Mouse (Mus musculus): ENCODE data around the gene Gabra6. TPM values are rescaled to one million over a fixed set of nuclear protein-coding genes. Genes with fewer than 3 reads are reported as not detected.

Gene Gabra6
- total RNA-seq (2014; fragmentation: Nextera tagmentation) (not detected in 2 replicates), total RNA-seq (2017) (not detected in 2 replicates)

GRCm38 (mm10) chr11:42320882-42321281 is at the start of gene Gabra6:
Gene Gabra6 (minus strand): TSS chr11:42321072.
- ATAC-seq (replicated peaks; ENCODE audit: poor library complexity, severe bottlenecking) = no peak

GRCm38 (mm10) chr11:42365544-42365943 is 44.7 kb upstream of the Gabra6 start:
- ATAC-seq (replicated peaks; ENCODE audit: poor library complexity, severe bottlenecking) = no peak

DNA sequence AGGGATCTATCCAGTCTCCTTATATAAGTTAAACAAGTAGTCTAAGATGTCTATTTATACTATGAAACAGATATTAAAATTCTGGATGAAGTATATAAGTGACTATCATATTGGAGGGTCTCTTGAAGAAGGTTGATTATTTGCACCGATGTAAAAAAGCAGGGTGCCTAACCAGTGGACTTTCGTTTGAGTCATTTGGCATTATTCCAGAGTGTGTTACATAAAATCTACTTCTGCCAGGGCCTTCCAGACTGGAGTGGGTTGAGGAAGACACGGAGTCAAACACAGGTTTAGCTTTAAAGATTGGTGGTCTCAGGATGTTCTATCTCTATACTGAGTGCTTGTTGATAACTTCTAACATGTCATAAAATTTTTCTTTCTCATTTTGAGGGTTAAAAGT is 11.2 kb upstream of the Gabra6 start:
- no peak for ATAC-seq (replicated peaks; ENCODE audit: poor library complexity, severe bottlenecking)

- ATAC-seq (replicated peaks; ENCODE audit: poor library complexity, severe bottlenecking) = no peak
These were observed 5.4 kb upstream of the Gabra6 start for GRCm38 (mm10) chr11:42326262-42326661.

DNA sequence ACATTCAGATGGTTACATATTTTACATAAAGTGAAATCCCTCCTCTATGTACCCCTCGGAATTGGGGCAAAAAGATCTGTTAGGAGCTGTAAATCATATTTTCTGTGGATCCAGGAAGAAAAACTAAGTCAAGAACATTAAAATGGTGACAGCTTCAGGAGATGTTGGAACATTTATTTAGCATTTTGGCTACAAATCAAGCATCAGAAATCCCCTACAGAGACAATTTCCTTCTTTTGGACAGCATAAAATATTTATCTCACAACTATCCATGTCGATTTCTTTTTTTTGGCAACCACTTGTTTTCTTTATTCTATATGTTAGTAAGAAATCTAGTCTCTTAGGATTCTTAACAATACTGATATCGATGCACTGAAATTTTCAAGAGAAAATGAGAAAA is 688 bp upstream of the Gabra6 start:
- ATAC-seq (replicated peaks; ENCODE audit: poor library complexity, severe bottlenecking) = no peak

GRCm38 (mm10) chr11:42319521-42319920 is 1.4 kb downstream of the Gabra6 start:
- ATAC-seq (replicated peaks; ENCODE audit: poor library complexity, severe bottlenecking) = no peak

- ATAC-seq (replicated peaks; ENCODE audit: poor library complexity, severe bottlenecking) = no peak
These were observed 1.8 kb downstream of the Gabra6 start for GRCm38 (mm10) chr11:42319101-42319500.

- no peak for ATAC-seq (replicated peaks; ENCODE audit: poor library complexity, severe bottlenecking)
These were observed 2.9 kb downstream of the Gabra6 start for GRCm38 (mm10) chr11:42317985-42318384.

- ATAC-seq (replicated peaks; ENCODE audit: poor library complexity, severe bottlenecking) = no peak
These were observed 6.0 kb downstream of the Gabra6 start for GRCm38 (mm10) chr11:42314850-42315249.

DNA sequence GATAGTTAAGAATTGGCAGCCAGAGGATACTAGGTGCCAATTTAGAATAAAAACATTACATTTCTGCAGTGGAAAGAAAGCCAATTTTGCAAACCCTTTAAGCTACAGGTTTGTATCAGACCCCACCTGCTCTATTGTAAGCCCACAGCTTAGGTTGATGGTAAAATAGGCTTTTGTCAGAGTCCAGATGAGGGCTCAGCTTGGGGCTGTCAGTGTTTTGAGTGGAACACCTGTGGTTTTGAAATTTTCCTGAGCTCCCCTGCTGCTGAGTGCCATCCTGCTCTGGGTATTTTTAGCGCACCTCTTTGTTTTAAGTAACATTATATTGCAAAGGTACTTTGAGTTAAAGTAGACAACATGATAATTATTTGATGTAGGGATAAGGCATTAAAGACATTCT is 10.0 kb downstream of the Gabra6 start:
- no peak for ATAC-seq (replicated peaks; ENCODE audit: poor library complexity, severe bottlenecking)

- ATAC-seq (replicated peaks; ENCODE audit: poor library complexity, severe bottlenecking) = no peak
These were observed 11.8 kb downstream of the Gabra6 start for GRCm38 (mm10) chr11:42309086-42309485.

- no peak for ATAC-seq (replicated peaks; ENCODE audit: poor library complexity, severe bottlenecking)
These were observed 14.8 kb downstream of the Gabra6 start for GRCm38 (mm10) chr11:42306095-42306494.

- no peak for ATAC-seq (replicated peaks; ENCODE audit: poor library complexity, severe bottlenecking)
These were observed 61.9 kb downstream of the Gabra6 start for GRCm38 (mm10) chr11:42258978-42259377.

Other genes with a start within 250 kb of the Gabra6 start
- gene Gabra1, start 138.1 kb downstream of the Gabra6 start, total RNA-seq (2014; fragmentation: Nextera tagmentation) = 0.30 TPM in 1 of 2 replicates, not detected in the other
- gene Gabra1, start 138.1 kb downstream of the Gabra6 start, total RNA-seq (2017) = not detected in 2 replicates
- gene Gabrb2, start 98.7 kb upstream of the Gabra6 start, total RNA-seq (2014; fragmentation: Nextera tagmentation) = not detected in 2 replicates
- gene Gabrb2, start 98.7 kb upstream of the Gabra6 start, total RNA-seq (2017) = not detected in 2 replicates